Mouse (Mus musculus) intestine, postnatal 0 days (tissue): ENCODE data around the gene Acbd3. TPM values are rescaled to one million over a fixed set of nuclear protein-coding genes. Genes with fewer than 3 reads are reported as not detected.

Experiments used
- ATAC-seq: fragments of 200-750 bp; cut with Nextera tagmentation; 2 replicates; pipeline ENCODE4 v1.8.0; 2017; ENCODE audit warnings: mild to moderate bottlenecking, moderate TSS enrichment, moderate library complexity
- H3K27ac ChIP-seq: fragments of 300-500 bp; sonication (generic); 2 replicates; pipeline ENCODE4 v1.5.1; 2014; ENCODE audit warnings: mild to moderate bottlenecking, low read depth, low read length, moderate library complexity
- H3K27me3 ChIP-seq: fragments of 300-500 bp; sonication (generic); replicated peaks from 2 replicates; pipeline ENCODE4 v1.6.1; 2014; ENCODE audit warnings: low read length, mixed read lengths; ENCODE audit not compliant: control insufficient read depth, insufficient read depth
- H3K36me3 ChIP-seq: fragments of 300-500 bp; sonication (generic); 2 replicates; pipeline ENCODE4 v1.6.1; 2014; ENCODE audit warnings: mild to moderate bottlenecking, moderate library complexity; ENCODE audit not compliant: control insufficient read depth, insufficient read depth
- H3K4me1 ChIP-seq: fragments of 300-500 bp; sonication (generic); replicated peaks from 2 replicates; pipeline ENCODE4 v1.6.1; 2014; ENCODE audit warnings: antibody characterized with exemption, low read length, mixed read lengths; ENCODE audit not compliant: control insufficient read depth, insufficient read depth
- H3K4me2 ChIP-seq: fragments of 300-500 bp; sonication (generic); replicated peaks from 2 replicates; pipeline ENCODE4 v1.6.1; 2014; ENCODE audit warnings: low read depth, mild to moderate bottlenecking, moderate library complexity
- H3K4me3 ChIP-seq: fragments of 300-500 bp; sonication (generic); 2 replicates; pipeline ENCODE4 v1.5.1; 2014; ENCODE audit warnings: low read depth, low read length
- H3K9ac ChIP-seq: fragments of 300-500 bp; sonication (generic); 2 replicates; pipeline ENCODE4 v1.6.1; 2014; ENCODE audit warnings: mild to moderate bottlenecking, low read depth, low read length
- H3K9me3 ChIP-seq: fragments of 300-500 bp; sonication (generic); 2 replicates; pipeline ENCODE4 v1.6.1; 2016; ENCODE audit warnings: mixed run types; ENCODE audit not compliant: control insufficient read depth
- CTCF ChIP-seq: sonication (generic); IDR thresholded peaks from 2 replicates; pipeline ENCODE4 v1.5.1; 2016; ENCODE audit warnings: low read depth, mild to moderate bottlenecking, control low read depth, antibody characterized with exemption, moderate library complexity
- WGBS: fragments of 180-500 bp; shearing (Covaris S2); extraction: QIAGEN DNeasy Blood & Tissue Kit; methylation state at CpG from one replicate; pipeline ENCODE4 v1.1.7; 2014; 5-methylcytosine and 5-hydroxymethylcytosine counted together
- polyA plus RNA-seq: library from polyadenylated mRNA; unstranded; fragments of >200 nt; fragmentation: Nextera tagmentation; extraction: Ambion mirVana; gene quantifications from 2 replicates; pipeline ENCODE4 v1.2.1, GENCODE M21; 2015

Gene Acbd3
- polyA plus RNA-seq, 1 experiment from 2014 or later = 16.9 TPM

GRCm38 (mm10) chr1:180765393-180765792 lies 39.5 kb downstream of the Acbd3 start:
- TF ChIP-seq CTCF = no peak
- Histone ChIP-seq H3K27ac (no peak overlapping the region), H3K9ac (no peak overlapping the region), H3K27me3 (no peaks in the 10 kb centered on the region), H3K9me3 (no peaks in the 10 kb centered on the region), H3K4me1 (no peaks in the 10 kb centered on the region), H3K36me3 (no peaks in the 10 kb centered on the region), H3K4me2 (no peak overlapping the region), H3K4me3 (no peak overlapping the region)
- ATAC-seq = no peak
- WGBS = 88% methylated on average over 5 of the region's 5 CpGs

GRCm38 (mm10) chr1:180766557-180766956 lies 40.7 kb downstream of the Acbd3 start:
- Histone ChIP-seq H3K4me3 (no peak overlapping the region), H3K4me1 (no peaks in the 10 kb centered on the region), H3K9ac (no peak overlapping the region), H3K27ac (no peak overlapping the region), H3K4me2 (no peak overlapping the region), H3K9me3 (no peaks in the 10 kb centered on the region), H3K36me3 (no peaks in the 10 kb centered on the region), H3K27me3 (no peaks in the 10 kb centered on the region)
- 53% methylated on average over 5 of the region's 5 CpGs for WGBS
- no peak for ATAC-seq
- TF ChIP-seq CTCF = no peak

GRCm38 (mm10) chr1:180767541-180768333 lies 41.9 kb downstream of the Acbd3 start:
- 15% methylated on average over 10 of the region's 10 CpGs for WGBS
- peak; percentile 22 for ATAC-seq

GRCm38 (mm10) chr1:180768334-180769168 lies 42.7 kb downstream of the Acbd3 start:
- H3K4me3 ChIP-seq = peak overlapping the region; percentile 40
- H3K4me2 ChIP-seq = peak overlapping the region; percentile 65
- peak; percentile 89 for TF ChIP-seq CTCF
- no peaks in the 10 kb centered on the region for H3K9me3 ChIP-seq
- peak; percentile 86 for ATAC-seq
- H3K4me1 ChIP-seq = no peaks in the 10 kb centered on the region
- 4% methylated on average over 37 of the region's 37 CpGs for WGBS
- H3K9ac ChIP-seq = peak overlapping the region; percentile 53
- H3K36me3 ChIP-seq = no peaks in the 10 kb centered on the region
- no peaks in the 10 kb centered on the region for H3K27me3 ChIP-seq
- H3K27ac ChIP-seq = peak overlapping the region; percentile 64

More at GRCm38 (mm10) chr1:180767541-180768333, 41.9 kb downstream of the Acbd3 start:
- Histone ChIP-seq H3K36me3 (no peaks in the 10 kb centered on the region), H3K4me2 (peak overlapping the region; percentile 65), H3K27me3 (no peaks in the 10 kb centered on the region), H3K27ac (peak overlapping the region; percentile 64), H3K4me1 (no peaks in the 10 kb centered on the region), H3K9ac (peak overlapping the region; percentile 53), H3K4me3 (peak overlapping the region; percentile 40), H3K9me3 (no peaks in the 10 kb centered on the region)
- TF ChIP-seq CTCF = peak; percentile 46

GRCm38 (mm10) chr1:180771306-180771705 lies 45.5 kb downstream of the Acbd3 start:
- TF ChIP-seq CTCF = no peak
- Histone ChIP-seq H3K4me2 (no peak overlapping the region), H3K4me3 (no peak overlapping the region), H3K27ac (no peak overlapping the region), H3K27me3 (no peaks in the 10 kb centered on the region), H3K9me3 (no peaks in the 10 kb centered on the region), H3K36me3 (no peaks in the 10 kb centered on the region), H3K4me1 (0 out of 2 replicates have a peak, but pooled peaks cover 4% of the 10 kb centered on the region), H3K9ac (no peak overlapping the region)
- no peak for ATAC-seq
- WGBS = 85% methylated on average over 5 of the region's 5 CpGs

GRCm38 (mm10) chr1:180771722-180772121 lies 45.9 kb downstream of the Acbd3 start:
- Histone ChIP-seq H3K4me2 (no peak overlapping the region), H3K36me3 (no peaks in the 10 kb centered on the region), H3K27ac (no peak overlapping the region), H3K9ac (no peak overlapping the region), H3K4me3 (no peak overlapping the region), H3K4me1 (0 out of 2 replicates have a peak, but pooled peaks cover 7% of the 10 kb centered on the region), H3K27me3 (no peaks in the 10 kb centered on the region), H3K9me3 (no peaks in the 10 kb centered on the region)
- ATAC-seq = no peak
- WGBS = 68% methylated on average over 4 of the region's 4 CpGs
- TF ChIP-seq CTCF = no peak
